Mouse (Mus musculus): ENCODE data around the gene Ssu72. TPM values are rescaled to one million over a fixed set of nuclear protein-coding genes. Genes with fewer than 3 reads are reported as not detected.

Gene Ssu72
- polyA plus RNA-seq, 1 experiment from 2014 or later: 139 TPM

- Histone ChIP-seq H3K9me3 (no peaks in the 10 kb centered on the region), H3K4me2 (peak overlapping the region; percentile 98), H3K4me3 (replicated peaks) (peak overlapping the region; percentile 87), H3K27me3 (no peaks in the 10 kb centered on the region), H3K9ac (peak overlapping the region; percentile 70), H3K36me3 (replicated peaks) (peaks cover 8% of the 10 kb centered on the region; the same call in 1 of the 2 replicates), H3K27ac (peak overlapping the region; percentile 31; the same call in 1 of the 2 replicates), H3K4me1 (peaks cover 32% of the 10 kb centered on the region)
- 3% methylated on average over 28 of the region's 28 CpGs for WGBS
- ATAC-seq (ENCODE audit: low FRiP score): no peak
Observed at GRCm38 (mm10) chr4:155761356-155762099, 56.9 kb downstream of the Ssu72 start.

GRCm38 (mm10) chr4:155762357-155762756, 57.8 kb downstream of the Ssu72 start:
- Histone ChIP-seq H3K9ac (no peak overlapping the region), H3K4me2 (no peak overlapping the region), H3K36me3 (replicated peaks) (peaks cover 1% of the 10 kb centered on the region; the same call in 1 of the 2 replicates), H3K27ac (no peak overlapping the region), H3K4me3 (replicated peaks) (no peak overlapping the region), H3K27me3 (no peaks in the 10 kb centered on the region), H3K9me3 (no peaks in the 10 kb centered on the region), H3K4me1 (peaks cover 32% of the 10 kb centered on the region)
- 94% methylated on average over 3 of the region's 3 CpGs for WGBS
- ATAC-seq (ENCODE audit: low FRiP score): no peak

GRCm38 (mm10) chr4:155769496-155769879, 64.9 kb downstream of the Ssu72 start:
- peaks cover 22% of the 10 kb centered on the region for H3K4me1 ChIP-seq
- H3K27ac ChIP-seq: 0 out of 2 replicates have a peak overlapping the region, but pooled peaks have one; percentile 50
- no peaks in the 10 kb centered on the region for H3K9me3 ChIP-seq
- peak overlapping the region; percentile 54 for H3K4me3 ChIP-seq (replicated peaks)
- peak overlapping the region; percentile 75 for H3K9ac ChIP-seq
- peak overlapping the region; percentile 79 for H3K4me2 ChIP-seq
- no peak for ATAC-seq (ENCODE audit: low FRiP score)
- 60% methylated on average over 5 of the region's 5 CpGs for WGBS
- H3K27me3 ChIP-seq: peaks cover 40% of the 10 kb centered on the region
- H3K36me3 ChIP-seq (replicated peaks): no peaks in the 10 kb centered on the region

GRCm38 (mm10) chr4:155769880-155770512, 65.4 kb downstream of the Ssu72 start:
- H3K9me3 ChIP-seq: no peaks in the 10 kb centered on the region
- H3K4me1 ChIP-seq: peaks cover 25% of the 10 kb centered on the region
- H3K4me2 ChIP-seq: peak overlapping the region; percentile 79
- peak; percentile 92 for ATAC-seq (ENCODE audit: low FRiP score)
- H3K27ac ChIP-seq: peak overlapping the region; percentile 50
- H3K9ac ChIP-seq: peak overlapping the region; percentile 75
- H3K27me3 ChIP-seq: peaks cover 45% of the 10 kb centered on the region
- H3K4me3 ChIP-seq (replicated peaks): peak overlapping the region; percentile 54
- no peaks in the 10 kb centered on the region for H3K36me3 ChIP-seq (replicated peaks)
- WGBS: under 1% methylated on average over 39 of the region's 39 CpGs

- 43% methylated on average over 24 of the region's 24 CpGs for WGBS
- Histone ChIP-seq H3K36me3 (replicated peaks) (no peaks in the 10 kb centered on the region), H3K9ac (peak overlapping the region; percentile 75), H3K27me3 (peaks cover 51% of the 10 kb centered on the region), H3K9me3 (no peaks in the 10 kb centered on the region), H3K4me1 (peaks cover 25% of the 10 kb centered on the region), H3K4me2 (peak overlapping the region; percentile 79), H3K27ac (no peak overlapping the region), H3K4me3 (replicated peaks) (peak overlapping the region; percentile 54)
- no peak; the same call in 1 of the 2 replicates for ATAC-seq (ENCODE audit: low FRiP score)
Observed at GRCm38 (mm10) chr4:155770626-155771025, 66.0 kb downstream of the Ssu72 start.

- 82% methylated on average over 2 of the region's 2 CpGs for whole genome bisulfite sequencing
- Histone ChIP-seq H3K4me3 (replicated peaks) (no peak overlapping the region), H3K4me2 (no peak overlapping the region), H3K4me1 (peaks cover 25% of the 10 kb centered on the region), H3K27ac (no peak overlapping the region), H3K9me3 (no peaks in the 10 kb centered on the region), H3K36me3 (replicated peaks) (no peaks in the 10 kb centered on the region), H3K9ac (no peak overlapping the region), H3K27me3 (peaks cover 60% of the 10 kb centered on the region)
- ATAC-seq (ENCODE audit: low FRiP score): no peak
Observed at GRCm38 (mm10) chr4:155771706-155772105, 67.1 kb downstream of the Ssu72 start.

GRCm38 (mm10) chr4:155772786-155773185, 68.2 kb downstream of the Ssu72 start:
- peaks cover 25% of the 10 kb centered on the region for H3K4me1 ChIP-seq
- no peak overlapping the region for H3K4me2 ChIP-seq
- no peak overlapping the region for H3K4me3 ChIP-seq (replicated peaks)
- 89% methylated on average over 13 of the region's 13 CpGs for WGBS
- no peak for ATAC-seq (ENCODE audit: low FRiP score)
- no peaks in the 10 kb centered on the region for H3K36me3 ChIP-seq (replicated peaks)
- no peaks in the 10 kb centered on the region for H3K9me3 ChIP-seq
- peaks cover 63% of the 10 kb centered on the region for H3K27me3 ChIP-seq
- no peak overlapping the region for H3K27ac ChIP-seq
- H3K9ac ChIP-seq: peak overlapping the region; percentile 29

- 0 out of 2 replicates have a peak overlapping the region, but pooled peaks have one; percentile 33 for H3K9ac ChIP-seq
Observed at GRCm38 (mm10) chr4:155773335-155774078, 68.9 kb downstream of the Ssu72 start.

GRCm38 (mm10) chr4:155774280-155774754, 69.7 kb downstream of the Ssu72 start, which contains the start of gene Vwa1:
Vwa1 (minus strand) TSS chr4:155774698.
- H3K27me3 ChIP-seq: peaks cover 67% of the 10 kb centered on the region

More at GRCm38 (mm10) chr4:155773335-155774078, 68.9 kb downstream of the Ssu72 start:
- H3K4me3 ChIP-seq (replicated peaks): peak overlapping the region; percentile 34
- H3K4me2 ChIP-seq: peak overlapping the region; percentile 60
- H3K27me3 ChIP-seq: peaks cover 63% of the 10 kb centered on the region
- H3K9me3 ChIP-seq: no peaks in the 10 kb centered on the region
- no peaks in the 10 kb centered on the region for H3K36me3 ChIP-seq (replicated peaks)
- WGBS: 39% methylated on average over 5 of the region's 5 CpGs
- H3K4me1 ChIP-seq: peaks cover 25% of the 10 kb centered on the region
- ATAC-seq (ENCODE audit: low FRiP score): no peak
- no peak overlapping the region for H3K27ac ChIP-seq

GRCm38 (mm10) chr4:155774971-155775740, 70.6 kb downstream of the Ssu72 start:
- H3K27ac ChIP-seq: 0 out of 2 replicates have a peak overlapping the region, but pooled peaks have one; percentile 9

More at GRCm38 (mm10) chr4:155774280-155774754, 69.7 kb downstream of the Ssu72 start, which contains the start of gene Vwa1:
- Histone ChIP-seq H3K9ac (peak within 1 kb of the TSS; percentile 33; the same call in 1 of the 2 replicates), H3K4me2 (peak within 1 kb of the TSS; percentile 60), H3K9me3 (no peaks in the 10 kb centered on the region), H3K36me3 (replicated peaks) (no peaks in the 10 kb centered on the region), H3K4me3 (replicated peaks) (peak within 1 kb of the TSS; percentile 34), H3K27ac (0 out of 2 replicates have a peak within 1 kb of the TSS, but pooled peaks have one; percentile 9), H3K4me1 (peaks cover 25% of the 10 kb centered on the region)
- ATAC-seq (ENCODE audit: low FRiP score): peak; percentile 76
- 2% methylated on average over 35 of the region's 35 CpGs for WGBS

GRCm38 (mm10) chr4:155775855-155776254, 71.3 kb downstream of the Ssu72 start:
- Histone ChIP-seq H3K4me3 (replicated peaks) (no peak overlapping the region), H3K4me2 (no peak overlapping the region), H3K4me1 (peaks cover 12% of the 10 kb centered on the region), H3K27ac (0 out of 2 replicates have a peak overlapping the region, but pooled peaks have one; percentile 9), H3K9ac (no peak overlapping the region), H3K36me3 (replicated peaks) (no peaks in the 10 kb centered on the region), H3K27me3 (peaks cover 64% of the 10 kb centered on the region), H3K9me3 (no peaks in the 10 kb centered on the region)
- no peak for ATAC-seq (ENCODE audit: low FRiP score)
- 81% methylated on average over 3 of the region's 3 CpGs for WGBS

More at GRCm38 (mm10) chr4:155774971-155775740, 70.6 kb downstream of the Ssu72 start:
- Histone ChIP-seq H3K27me3 (peaks cover 67% of the 10 kb centered on the region), H3K36me3 (replicated peaks) (no peaks in the 10 kb centered on the region), H3K4me2 (peak overlapping the region; percentile 60), H3K4me3 (replicated peaks) (peak overlapping the region; percentile 34; the same call in 1 of the 2 replicates), H3K9ac (no peak overlapping the region; the same call in 1 of the 2 replicates), H3K9me3 (no peaks in the 10 kb centered on the region), H3K4me1 (peaks cover 18% of the 10 kb centered on the region)
- no peak for ATAC-seq (ENCODE audit: low FRiP score)
- 66% methylated on average over 9 of the region's 9 CpGs for WGBS

Measured in forebrain, embryonic 12.5 days (tissue).